Mouse (Mus musculus) v-Abl transformed pro-B cells (cell line): ENCODE data around the gene Fam78b.

Source experiments
- in situ Hi-C, 2 experiments: fragments of 400-800 bp; cut with MboI; formaldehyde crosslinking; loops; one replicate each; pipeline ENCODE4 v1.15.1; 2025; ENCODE audit not compliant: unreplicated experiment in 2 of 2

Gene Fam78b

GRCm38 (mm10) chr1:167083181-167083580, 82.0 kb downstream of the Fam78b start:
- in situ Hi-C loops: no loop called here

- in situ Hi-C loops: no loop called here
Observed at GRCm38 (mm10) chr1:167084330-167084729, 83.1 kb downstream of the Fam78b start.

DNA sequence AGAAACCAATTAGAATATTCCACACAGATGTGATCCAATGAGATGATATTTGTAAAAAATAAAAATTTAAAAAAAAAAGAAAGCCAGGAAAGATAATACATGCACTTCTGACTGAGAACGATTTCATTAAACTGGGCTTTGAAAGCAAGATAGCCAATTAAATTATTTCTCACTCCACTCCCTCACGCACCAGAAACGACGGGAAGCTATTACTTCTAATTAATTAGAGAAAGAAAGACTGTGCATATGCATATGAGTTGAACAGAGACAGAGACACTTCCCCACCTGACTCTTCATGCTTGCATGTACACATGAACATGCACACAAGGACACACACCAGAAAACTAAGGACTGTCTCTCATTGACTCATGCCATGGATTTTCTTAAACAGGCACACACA, 84.2 kb downstream of the Fam78b start:
- in situ Hi-C loops: no loop called here

GRCm38 (mm10) chr1:167090466-167090865, 89.2 kb downstream of the Fam78b start:
- in situ Hi-C loops: no loop called here

DNA sequence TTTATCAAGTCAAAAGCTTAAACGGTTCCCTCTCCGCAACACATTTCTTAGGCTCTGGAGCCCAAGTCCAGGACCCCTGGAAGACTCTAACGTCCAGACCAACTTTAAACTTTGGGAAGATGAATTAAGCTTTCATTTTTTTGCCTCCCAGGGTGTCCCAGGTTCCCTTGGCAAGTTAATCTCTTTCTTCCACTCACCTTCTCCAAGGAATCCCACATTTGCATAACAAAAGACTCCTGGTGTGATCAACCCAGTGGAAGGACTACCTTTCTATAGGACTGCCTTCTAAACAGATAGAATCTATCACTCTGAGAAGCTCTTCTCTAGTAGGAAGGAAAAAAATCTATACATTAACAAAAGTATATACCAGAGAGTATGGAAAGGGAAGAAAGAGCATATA, 92.3 kb downstream of the Fam78b start:
- in situ Hi-C loops: no loop called here

DNA sequence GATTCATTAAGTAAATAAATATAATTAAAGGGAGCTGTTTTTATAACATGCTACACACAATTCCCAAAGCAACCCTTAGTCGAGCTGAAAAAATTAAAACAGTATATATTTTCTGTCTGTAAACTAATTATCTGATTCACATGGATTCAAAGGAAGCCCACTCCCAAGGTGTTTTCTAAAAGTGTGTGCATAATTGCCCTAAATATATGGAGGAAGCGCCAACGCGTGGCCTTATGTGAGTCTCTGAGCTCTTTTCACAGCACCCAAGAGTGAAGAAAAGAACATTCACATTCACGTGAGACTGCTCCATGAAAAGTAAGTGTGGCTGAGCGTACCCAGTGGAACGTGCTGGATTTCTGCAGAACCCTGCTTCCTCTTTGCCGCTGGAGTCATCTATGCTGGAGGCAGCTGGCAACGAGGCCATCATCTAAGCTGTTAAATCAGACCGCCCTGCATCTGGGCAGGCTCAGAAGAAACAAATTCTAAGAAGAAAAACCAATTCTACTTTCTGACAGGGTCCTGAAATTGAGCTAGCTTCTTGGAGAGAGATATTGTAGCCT, 93.5 kb downstream of the Fam78b start:
- in situ Hi-C loops: no loop called here

GRCm38 (mm10) chr1:167098741-167099140, 97.5 kb downstream of the Fam78b start:
- in situ Hi-C loops: no loop called here

GRCm38 (mm10) chr1:167102046-167102445, 100.8 kb downstream of the Fam78b start:
- in situ Hi-C loops: no loop called here

GRCm38 (mm10) chr1:167102566-167102965, 101.3 kb downstream of the Fam78b start:
- in situ Hi-C loops: no loop called here

GRCm38 (mm10) chr1:167104956-167105626, 103.9 kb downstream of the Fam78b start:
- in situ Hi-C loops: no loop called here

- in situ Hi-C loops: no loop called here
Observed at GRCm38 (mm10) chr1:167105916-167106315, 104.7 kb downstream of the Fam78b start.

DNA sequence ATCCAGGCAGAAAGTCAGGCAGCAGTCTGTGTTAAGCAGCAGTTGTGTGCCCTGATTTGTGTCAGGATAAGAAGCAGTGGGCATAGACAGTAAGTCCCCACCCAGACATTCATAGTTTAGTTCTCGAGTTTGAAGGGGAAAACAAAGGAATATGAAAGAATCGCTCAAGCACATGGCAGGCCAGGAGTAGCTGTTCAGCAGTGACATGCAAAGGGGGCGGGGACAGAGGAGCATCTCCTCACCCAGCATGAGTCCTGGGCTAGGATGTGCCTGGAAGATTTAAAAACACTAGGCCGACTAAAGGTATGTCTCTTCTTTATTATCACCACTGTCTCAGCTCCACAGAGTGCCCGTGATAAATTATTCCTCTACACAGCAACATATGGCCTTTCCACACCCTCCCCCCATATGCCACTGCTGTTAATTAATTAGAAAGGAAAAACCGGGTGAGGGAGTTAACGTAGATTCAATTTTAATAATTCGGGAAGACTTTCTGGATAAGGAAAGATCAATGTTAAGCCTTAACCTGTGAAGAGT, 107.8 kb downstream of the Fam78b start:
- in situ Hi-C loops: no loop called here

GRCm38 (mm10) chr1:167114363-167115050, 113.3 kb downstream of the Fam78b start:
- in situ Hi-C loops: no loop called here

DNA sequence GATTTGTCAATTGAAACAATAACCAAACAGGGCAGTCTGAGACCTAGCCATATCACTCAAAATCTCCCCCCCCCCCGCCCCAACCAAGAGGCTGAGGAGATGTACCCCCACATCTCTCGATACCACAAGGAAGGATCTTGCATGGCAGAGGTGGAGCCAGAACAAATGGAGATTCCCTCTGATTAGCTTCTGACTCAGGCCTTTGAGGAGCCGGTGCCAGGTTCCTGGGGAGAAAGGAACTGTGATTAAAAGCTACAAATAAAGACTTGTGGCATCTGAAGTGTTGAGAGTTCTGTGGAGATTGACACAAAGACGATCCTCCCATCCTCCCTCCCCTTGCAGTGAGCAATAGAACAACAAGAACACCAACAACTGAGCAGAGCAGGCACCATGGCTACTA, 113.9 kb downstream of the Fam78b start:
- in situ Hi-C loops: no loop called here

- in situ Hi-C loops: no loop called here
Observed at GRCm38 (mm10) chr1:167116733-167117132, 115.5 kb downstream of the Fam78b start.

- in situ Hi-C loops: no loop called here
Observed at GRCm38 (mm10) chr1:167118971-167119370, 117.8 kb downstream of the Fam78b start.

DNA sequence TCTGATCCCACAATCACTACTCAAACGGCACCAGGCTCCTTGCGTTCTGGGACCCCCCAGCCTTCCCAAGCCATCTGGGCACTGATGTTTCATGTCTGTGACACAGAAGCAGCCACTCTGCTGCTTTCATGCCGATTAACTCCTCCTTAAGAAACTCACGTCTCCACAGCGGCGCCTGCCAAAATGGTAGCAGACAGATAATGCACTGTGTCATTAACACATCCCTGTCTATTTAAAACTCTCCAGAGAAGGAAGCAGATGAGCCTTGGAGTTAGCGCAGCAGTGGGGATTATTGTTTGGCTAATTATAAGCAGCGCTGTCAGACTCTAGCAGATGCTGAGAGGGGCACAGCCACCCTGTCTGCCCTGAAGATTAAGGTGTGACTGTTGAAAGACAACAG, 118.2 kb downstream of the Fam78b start:
- in situ Hi-C loops: no loop called here

- in situ Hi-C loops: no loop called here
Observed at GRCm38 (mm10) chr1:167122436-167122835, 121.2 kb downstream of the Fam78b start.

DNA sequence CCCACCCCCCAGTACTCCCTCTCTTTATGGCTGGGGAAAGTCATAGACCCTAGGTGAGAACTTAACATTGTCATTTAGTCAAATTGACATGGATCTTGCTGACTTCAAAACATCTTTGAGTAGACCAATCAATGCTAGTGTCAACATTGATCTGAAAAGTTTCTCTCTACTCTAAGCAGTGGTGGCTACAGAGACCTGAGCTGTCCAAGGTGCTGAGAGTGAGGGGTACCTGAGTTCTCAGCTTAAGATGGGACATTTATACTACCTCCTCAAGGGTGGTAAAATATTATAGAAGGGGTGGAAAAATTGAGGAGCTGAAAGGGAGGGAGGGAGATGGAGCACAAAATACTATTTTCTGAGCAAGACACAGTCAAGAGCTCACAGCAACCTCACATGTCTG, 122.3 kb downstream of the Fam78b start:
- in situ Hi-C loops: no loop called here

DNA sequence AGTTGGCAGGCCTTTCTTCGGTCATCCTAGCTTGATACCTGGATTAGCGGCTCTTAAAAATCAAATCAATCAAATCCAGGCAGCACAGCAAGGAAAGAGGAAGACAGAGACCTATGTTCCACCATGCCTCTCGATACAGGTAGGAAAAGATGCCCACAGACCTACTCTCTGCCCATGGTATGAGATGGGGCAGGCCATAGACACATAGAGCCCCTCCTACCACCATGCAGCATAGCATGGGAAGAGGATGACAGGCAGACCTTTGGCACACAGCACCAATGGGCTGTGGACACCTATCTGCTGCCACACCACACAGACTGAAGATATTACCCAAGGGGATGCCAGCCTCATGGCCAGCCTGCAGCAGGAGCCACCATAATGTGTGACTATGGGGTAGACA, 124.7 kb downstream of the Fam78b start:
- in situ Hi-C loops: no loop called here

DNA sequence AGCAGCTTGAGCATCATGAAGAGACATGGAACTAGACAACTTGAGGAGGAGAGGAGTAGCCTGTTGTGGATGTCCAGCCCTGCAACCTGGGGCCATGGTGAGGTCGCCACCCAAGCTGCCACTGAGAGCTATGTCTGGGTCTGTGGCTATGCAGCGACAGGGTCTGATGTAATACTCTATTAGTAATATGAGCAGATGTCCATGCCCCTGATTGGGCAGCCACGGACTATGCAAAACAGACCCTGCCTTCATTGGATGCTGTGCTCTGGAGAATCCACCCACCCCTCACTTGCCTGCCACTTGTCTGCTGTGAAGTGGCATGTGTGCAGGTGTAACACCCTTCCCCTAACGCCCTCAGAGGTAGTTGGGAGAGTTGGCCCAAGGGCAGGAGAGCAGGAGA, 125.1 kb downstream of the Fam78b start:
- in situ Hi-C loops: no loop called here

GRCm38 (mm10) chr1:167135748-167136147, 134.5 kb downstream of the Fam78b start:
- in situ Hi-C loops: no loop called here
